9 mouse cellular contexts compared by ENCODE assay signal in genomic region chr7:60004606-60005330, GRCm38 (mm10). TPM values are rescaled to one million over a fixed set of nuclear protein-coding genes. Genes with fewer than 3 reads are reported as not detected.
A peak's percentile ranks its signal among the peaks of the same experiment; 100 is the strongest.
DNase-seq lines count a peak whose midpoint lies in the region; ATAC-seq lines count a peak whose summit lies in the region.
"Had no signal": no experiment of that assay in that cellular context is flagged by ENCODE, and none has a peak within 500 bp of the region (broad histone marks: within the 10 kb centered on the region; RNA-seq: fewer than 3 reads in every experiment).

Snurf (minus strand) TSS chr7:60005049.
Gm38393 (minus strand) TSS chr7:60005064.

- peak within 1 kb of the TSS; percentile 49 for H3K4me2 ChIP-seq in hindbrain, embryonic 14.5 days (replicated peaks)

- peak within 1 kb of the TSS; percentile 56 for H3K4me3 ChIP-seq in hindbrain, embryonic 14.5 days (replicated peaks; ENCODE audit: low read length)

- no peaks in the 10 kb centered on the region for H3K36me3 ChIP-seq in hindbrain, embryonic 14.5 days (replicated peaks; ENCODE audit: control insufficient read depth, insufficient read depth)

- H3K9me3 ChIP-seq in hindbrain, embryonic 14.5 days (ENCODE audit: control insufficient read depth, low read length) = peaks cover 22% of the 10 kb centered on the region

- peak within 1 kb of the TSS; percentile 86 for H3K9ac ChIP-seq in hindbrain, embryonic 14.5 days

- WGBS in hindbrain, embryonic 14.5 days = 55% methylated on average over 30 of the region's 30 CpGs

- peak; percentile 45 to 50 for DNase-seq in adrenal gland, adult 18-20 months (ENCODE audit: low spot score in 2 of 2)
- peak; percentile 92 to 93 for DNase-seq in cerebellum, postnatal 14 days
- DNase-seq in frontal cortex, postnatal 36 days (ENCODE audit: low spot score in 2 of 2) = peak; percentile 81 to 83
- peak; percentile 83 for DNase-seq in hindbrain, embryonic 14.5 days (ENCODE audit: low spot score)
- peak; percentile 83 to 84 for DNase-seq in left cerebral cortex, adult 18-20 months (ENCODE audit: low spot score in 2 of 2)
- DNase-seq in lung, postnatal 14 days = peak; percentile 59
- peak; percentile 91 for DNase-seq in right cerebral cortex, postnatal 10 days (ENCODE audit: low spot score in 2 of 2)

- no peaks in the 10 kb centered on the region for H3K27me3 ChIP-seq in hindbrain, embryonic 14.5 days (ENCODE audit: control insufficient read depth, insufficient read depth, low read length)

- ATAC-seq in hindbrain, embryonic 14.5 days (ENCODE audit: low FRiP score) = peak; percentile 72
- no peak for ATAC-seq in monocyte, adult 5-6 weeks (replicated peaks; ENCODE audit: insufficient number of reproducible peaks, low FRiP score, low TSS enrichment, poor library complexity, severe bottlenecking)

- H3K27ac ChIP-seq in hindbrain, embryonic 14.5 days = peak within 1 kb of the TSS; percentile 91

- no peaks in the 10 kb centered on the region for H3K4me1 ChIP-seq in hindbrain, embryonic 14.5 days (replicated peaks; ENCODE audit: control insufficient read depth, insufficient read depth, low read length)

RNA-seq across cellular contexts. Expression of gene Snurf, which starts in this region (rescaled TPM):
- total RNA-seq in adrenal gland, adult 18-20 months (2021) = 100 to 1,000 TPM; 111 to 135 TPM
- polyA plus RNA-seq in hindbrain, embryonic 14.5 days (2014; fragmentation: Nextera tagmentation; extraction: Ambion mirVana) = 629 and 719 TPM in 2 replicates
- 1,000 to 10,000 TPM; 2,412 to 2,422 TPM for total RNA-seq in left cerebral cortex, adult 18-20 months (2021)
- total RNA-seq in monocyte, adult 5-6 weeks (2017) = not detected in 3 replicates
- polyA plus RNA-seq: large intestine, adult 2 months had no signal

RNA-seq across cellular contexts. Expression of gene Gm38393, which starts in this region (rescaled TPM):
- total RNA-seq in adrenal gland, adult 18-20 months (2021) = 1 to 10 TPM; 2.0 to 2.1 TPM
- 4.4 and 6.3 TPM in 2 replicates for polyA plus RNA-seq in hindbrain, embryonic 14.5 days (2014; fragmentation: Nextera tagmentation; extraction: Ambion mirVana)
- total RNA-seq in left cerebral cortex, adult 18-20 months (2021) = 10 to 100 TPM; 58.2 to 66.5 TPM
- total RNA-seq in monocyte, adult 5-6 weeks (2017) = not detected in 3 replicates

Comparison
In these comparisons a context has a peak if more than half of its experiments do, and no peak if none do; other contexts are left out.
1. RNA of gene Snurf (total RNA-seq): 2,412 to 2,422 TPM in left cerebral cortex, adult 18-20 months and 111 to 135 TPM in adrenal gland, adult 18-20 months; not detected in monocyte, adult 5-6 weeks; every median in the first group is over 100 times any median in the second.
2. RNA of gene Gm38393 (total RNA-seq): 58.2 to 66.5 TPM in left cerebral cortex, adult 18-20 months; 2.0 to 2.1 TPM in adrenal gland, adult 18-20 months and not detected in monocyte, adult 5-6 weeks; every median in the first group is over 10 times any median in the second.
3. RNA of gene Snurf (total RNA-seq): 2,412 to 2,422 TPM in left cerebral cortex, adult 18-20 months; 111 to 135 TPM in adrenal gland, adult 18-20 months; every median in the first group is over 10 times any median in the second.
4. Peak in every context shown above with its lines, with median percentiles within 50 percentile points of each other: DNase-seq.